Mouse (Mus musculus): ENCODE measurements at regions not wholly inside any gene's neighbourhood (a gene's known extent, or its start where the extent isn't known, plus 50 kb on each side); places are given as distances from the start of the nearest gene placed in this dataset.

DNA sequence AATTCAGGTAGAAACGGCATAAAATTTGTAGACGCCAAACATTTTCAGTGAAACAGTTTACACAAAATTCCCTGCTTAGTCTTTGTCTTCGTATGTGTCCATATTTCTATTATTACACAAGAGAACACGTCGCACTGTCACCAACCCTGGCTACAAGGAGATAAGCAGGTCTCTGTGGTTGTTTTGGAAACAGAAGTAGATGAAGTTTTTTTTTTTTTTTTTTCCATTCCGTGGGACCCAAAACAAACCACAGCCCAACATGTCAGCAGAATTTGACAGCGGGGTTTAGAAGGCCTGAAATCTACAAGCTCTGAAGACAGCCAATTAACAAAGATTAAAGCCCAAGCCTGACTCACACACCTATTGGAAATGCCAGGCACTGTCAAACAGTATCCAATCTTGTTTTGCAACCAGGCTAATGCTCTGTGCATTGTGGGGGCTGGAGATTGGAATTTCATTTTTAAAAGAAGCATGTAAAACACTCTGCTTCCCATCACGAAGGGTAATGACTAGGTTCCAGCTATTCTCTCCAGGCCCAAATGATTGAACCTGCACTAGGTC lies 428.5 kb upstream of the Btbd3 start:
- no peak for DNase-seq (ENCODE audit: low spot score)

DNA sequence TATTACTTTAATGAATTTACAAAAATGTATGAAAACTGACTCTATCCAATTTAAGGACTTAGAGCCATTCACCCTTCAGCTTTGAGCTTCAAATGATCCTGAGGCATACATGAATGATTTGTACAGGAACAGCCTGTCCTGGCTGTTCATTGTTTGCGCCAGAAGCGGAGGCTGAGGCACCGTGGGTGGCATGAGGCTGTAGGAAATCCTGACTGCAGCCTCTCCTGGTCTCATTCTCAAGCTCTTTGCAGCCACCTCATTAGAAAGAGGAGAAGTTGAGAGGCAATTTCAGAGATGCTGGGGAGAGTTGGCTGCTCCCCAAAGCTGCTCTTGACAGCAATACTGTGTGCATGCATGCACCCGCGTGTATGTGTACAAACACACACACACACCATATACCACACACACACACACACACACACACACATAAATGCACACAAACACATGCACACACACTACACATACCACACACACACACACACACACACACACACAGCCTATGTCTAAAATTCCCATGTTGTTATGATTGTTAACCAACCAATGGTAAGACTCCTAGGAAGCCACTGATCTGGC lies 434.9 kb upstream of the Btbd3 start:
- DNase-seq (ENCODE audit: low spot score): no peak

- no peak for DNase-seq (ENCODE audit: low spot score)
Measured at GRCm38 (mm10) chr2:137814945-137815344, 441.4 kb upstream of the Btbd3 start.

DNA sequence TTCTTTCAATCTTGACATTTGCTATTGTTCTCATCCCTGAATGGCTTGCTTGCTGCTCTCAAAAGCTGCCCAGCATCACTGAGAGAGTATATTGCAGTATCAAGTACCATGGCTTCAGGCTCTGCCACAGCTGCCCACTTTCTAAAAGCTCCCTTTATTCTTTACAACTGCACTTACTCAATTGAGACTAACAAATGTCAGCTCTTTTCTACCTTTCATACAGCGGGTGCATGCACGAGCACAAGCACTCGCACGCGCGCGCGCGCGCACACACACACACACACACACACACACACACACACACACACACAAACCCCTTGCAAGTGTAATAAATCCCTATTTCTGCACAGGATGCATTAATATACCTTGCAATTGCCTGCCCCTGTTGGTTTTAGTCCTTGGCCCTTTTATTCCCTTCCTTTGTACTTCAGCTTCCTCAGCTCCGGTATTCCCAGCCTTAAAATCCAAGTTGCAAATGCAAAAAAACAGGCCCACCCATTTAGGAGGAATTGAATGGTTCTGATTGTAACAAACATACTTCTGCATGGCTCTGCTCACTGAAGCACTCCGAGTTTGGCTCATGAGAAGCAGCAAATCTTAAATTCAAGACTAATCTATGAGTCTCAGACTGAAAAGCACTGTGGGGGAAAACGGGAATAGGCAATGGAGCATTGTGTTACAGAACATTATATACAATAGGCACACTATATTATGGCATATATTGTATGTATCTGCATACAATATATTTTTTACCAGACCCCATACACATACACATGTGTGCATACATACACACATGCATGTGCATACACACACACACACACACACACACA lies 447.7 kb upstream of the Btbd3 start:
- DNase-seq (ENCODE audit: low spot score): no peak

- DNase-seq (ENCODE audit: low spot score): no peak
Measured at GRCm38 (mm10) chr2:137807594-137808295, 448.6 kb upstream of the Btbd3 start.

DNA sequence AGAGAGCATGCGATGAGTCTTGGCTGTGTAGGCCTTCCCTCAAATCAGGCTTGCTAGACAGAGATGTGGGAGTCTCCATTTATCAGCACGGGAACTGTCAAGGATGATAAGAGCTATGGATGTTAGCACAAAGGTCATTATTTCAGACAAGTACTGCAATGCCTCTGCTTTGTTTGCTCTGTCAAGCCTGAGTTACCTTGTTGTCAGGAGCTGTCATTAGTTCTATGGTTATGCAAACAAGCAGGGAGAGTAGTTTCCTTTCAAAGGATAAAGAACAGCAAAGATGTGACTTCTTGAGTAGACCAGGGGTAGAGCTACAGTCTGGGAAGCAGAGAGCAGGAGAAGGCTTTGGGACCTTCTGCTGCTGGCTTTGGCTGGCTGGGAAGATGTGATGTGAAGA lies 461.5 kb upstream of the Btbd3 start:
- no peak for DNase-seq (ENCODE audit: low spot score)

DNA sequence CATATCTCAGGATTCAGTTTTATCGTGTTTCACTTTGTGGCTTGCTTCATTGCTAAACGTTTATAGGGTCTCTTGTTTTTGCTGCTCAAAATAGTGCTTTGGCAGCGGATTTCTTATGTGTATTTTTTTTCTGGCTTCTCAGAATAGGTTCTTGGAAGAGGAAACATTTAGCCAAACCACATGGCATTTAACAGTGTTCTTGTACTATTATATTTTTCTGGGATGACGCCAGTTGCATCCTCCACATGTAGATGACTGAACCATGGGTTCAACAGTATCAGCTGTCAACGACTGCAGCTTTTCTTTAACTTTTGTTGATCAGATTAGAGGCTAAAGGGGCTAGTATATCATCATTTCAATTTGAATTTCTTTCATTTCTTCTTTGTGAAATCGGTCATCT lies 472.3 kb upstream of the Btbd3 start:
- no peak for DNase-seq (ENCODE audit: low spot score)

DNA sequence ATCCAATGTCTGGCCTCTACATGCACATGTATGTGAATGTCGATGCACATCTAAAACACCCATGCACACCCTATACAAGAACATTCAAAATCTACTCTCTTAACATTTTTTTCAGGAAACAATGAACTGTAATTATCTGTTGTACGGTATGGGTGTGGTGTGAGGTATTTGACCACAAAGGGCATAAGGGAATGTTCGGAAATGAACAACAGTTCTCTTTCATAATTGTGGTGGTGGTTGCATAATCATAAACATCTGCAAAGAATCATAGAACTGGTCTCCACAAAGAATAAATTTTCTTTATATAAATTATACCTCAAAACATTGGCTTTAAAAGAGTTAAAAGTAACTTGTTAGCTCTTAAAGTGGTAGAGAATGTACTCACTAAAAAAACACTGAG lies 478.9 kb upstream of the Btbd3 start:
- no peak for DNase-seq (ENCODE audit: low spot score)

DNA sequence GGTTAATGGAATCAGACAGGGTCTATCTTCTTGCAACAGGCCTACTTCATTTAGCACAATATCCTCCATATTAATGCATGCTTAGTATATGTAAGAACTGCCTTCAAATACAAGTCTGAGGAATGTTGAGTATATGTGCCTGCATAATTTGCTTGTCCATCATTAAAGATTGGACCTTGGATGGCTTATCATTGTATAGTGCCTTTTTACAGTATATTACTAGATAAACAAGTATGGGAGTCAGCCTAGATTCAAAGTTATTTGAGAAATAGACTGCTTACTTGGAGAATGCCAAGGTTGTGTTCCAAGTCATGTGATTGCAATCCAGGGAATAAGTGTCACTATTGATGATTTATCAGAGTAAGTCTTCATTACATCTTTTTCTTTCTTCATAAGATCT lies 491.6 kb upstream of the Btbd3 start:
- DNase-seq (ENCODE audit: low spot score): no peak

DNA sequence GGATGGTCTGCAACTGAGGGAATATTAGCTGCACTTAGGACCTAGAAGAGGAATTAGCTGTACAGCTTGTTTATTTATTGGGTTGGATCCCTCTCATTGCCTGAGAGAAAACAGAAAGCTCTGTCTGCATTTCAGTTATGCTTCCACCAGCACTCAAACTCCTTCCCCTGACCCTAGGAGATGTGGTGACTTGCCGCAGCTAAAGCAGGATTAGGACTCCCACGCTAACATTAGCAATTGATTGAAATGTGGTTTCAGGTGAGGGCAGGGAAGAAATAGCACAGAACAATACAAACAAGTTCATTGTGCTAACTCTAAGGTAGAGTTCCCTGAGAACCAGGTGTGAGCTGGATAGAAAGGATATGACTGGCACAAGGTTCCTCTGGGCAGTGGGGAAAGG lies 496.9 kb upstream of the Btbd3 start:
- no peak for DNase-seq (ENCODE audit: low spot score)

- no peak for DNase-seq (ENCODE audit: low spot score)
Measured at GRCm38 (mm10) chr2:137758389-137758788, 498.0 kb upstream of the Btbd3 start.

DNA sequence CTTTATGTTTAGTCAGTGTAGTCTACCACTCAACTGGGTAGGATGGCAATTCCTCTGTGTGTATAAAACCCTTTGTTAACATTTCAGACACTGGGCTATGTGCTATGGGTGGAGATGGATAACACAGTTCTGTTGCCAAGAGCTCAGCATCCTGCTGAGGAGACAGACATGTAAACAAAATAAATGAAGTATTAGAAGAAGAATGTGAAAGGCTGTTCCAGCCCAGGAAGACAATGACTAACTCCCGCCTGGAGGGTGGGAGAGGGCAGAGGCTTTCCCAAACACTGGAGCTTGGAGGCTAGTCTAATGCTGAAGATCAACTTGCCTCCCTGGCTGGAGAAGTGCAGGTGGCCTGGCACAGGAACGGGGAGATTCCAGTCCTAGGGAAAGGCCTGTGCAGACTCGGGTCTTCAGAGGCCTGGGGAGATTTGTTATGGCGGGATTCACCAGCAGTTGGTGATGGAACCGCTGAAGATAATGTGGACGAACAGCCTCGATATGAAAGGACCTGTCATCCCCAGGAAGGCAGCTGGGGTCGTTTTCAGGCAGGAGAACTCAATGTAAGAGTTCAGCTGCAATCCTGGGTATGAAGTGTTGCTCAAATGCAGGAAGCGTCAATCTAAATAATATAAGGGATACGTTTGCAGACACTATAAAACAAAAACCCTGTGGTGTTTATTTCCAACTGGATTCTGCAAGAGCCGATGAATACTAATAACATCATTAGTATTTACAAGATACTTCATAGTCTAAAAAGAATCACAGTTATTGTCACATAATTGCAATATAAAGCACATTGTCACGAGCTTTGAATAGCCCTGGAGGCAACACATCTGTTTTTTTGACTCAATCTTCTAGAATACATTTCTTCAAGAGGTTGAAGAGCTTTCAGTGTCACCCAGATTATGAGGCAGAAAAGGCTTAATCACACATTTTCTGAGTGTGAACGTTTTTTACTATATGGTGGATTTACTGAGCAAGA lies 498.8 kb upstream of the Btbd3 start:
- DNase-seq (ENCODE audit: low spot score): peak; percentile 4

- peak; percentile 8 for DNase-seq (ENCODE audit: low spot score)
Measured at GRCm38 (mm10) chr2:137756220-137756619, 500.1 kb upstream of the Btbd3 start.

DNA sequence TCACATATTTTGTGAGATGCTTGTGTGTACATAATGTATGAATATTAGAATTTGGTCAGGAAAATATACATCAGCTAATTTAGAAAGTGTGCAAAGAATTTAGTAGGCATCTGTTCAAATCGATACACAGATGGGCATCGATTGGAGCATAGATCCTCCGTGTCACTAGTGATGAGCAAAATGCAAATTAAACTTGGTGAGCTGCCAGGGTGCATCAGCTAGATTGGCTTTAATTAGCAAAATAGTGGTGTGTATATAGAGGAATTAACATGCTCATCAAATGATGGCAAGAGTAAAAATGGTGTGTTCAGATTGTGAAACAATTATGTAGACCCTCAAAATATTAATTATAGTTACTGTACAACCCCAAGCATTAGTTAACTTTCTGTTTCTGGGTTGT lies 501.9 kb upstream of the Btbd3 start:
- no peak for DNase-seq (ENCODE audit: low spot score)

DNA sequence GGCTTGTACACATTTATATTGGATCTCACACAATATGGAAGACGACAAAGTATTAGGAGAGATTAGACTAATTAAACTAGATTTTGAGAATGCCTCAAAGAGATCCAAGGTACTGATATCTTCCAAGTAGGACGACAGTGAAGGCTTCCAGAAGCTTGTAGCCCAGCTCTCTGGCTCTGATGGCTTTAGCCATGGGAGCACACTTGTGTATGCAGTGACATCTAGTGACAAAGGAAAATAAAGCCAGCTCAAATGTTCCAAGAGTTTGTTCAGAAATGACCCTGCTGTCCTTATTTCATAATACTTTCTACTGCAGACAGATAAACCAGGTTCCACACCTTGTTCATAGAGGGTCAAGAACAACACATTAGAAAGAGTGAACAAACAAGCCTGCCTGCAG lies 524.0 kb upstream of the Btbd3 start:
- DNase-seq (ENCODE audit: low spot score): peak; percentile 42

DNA sequence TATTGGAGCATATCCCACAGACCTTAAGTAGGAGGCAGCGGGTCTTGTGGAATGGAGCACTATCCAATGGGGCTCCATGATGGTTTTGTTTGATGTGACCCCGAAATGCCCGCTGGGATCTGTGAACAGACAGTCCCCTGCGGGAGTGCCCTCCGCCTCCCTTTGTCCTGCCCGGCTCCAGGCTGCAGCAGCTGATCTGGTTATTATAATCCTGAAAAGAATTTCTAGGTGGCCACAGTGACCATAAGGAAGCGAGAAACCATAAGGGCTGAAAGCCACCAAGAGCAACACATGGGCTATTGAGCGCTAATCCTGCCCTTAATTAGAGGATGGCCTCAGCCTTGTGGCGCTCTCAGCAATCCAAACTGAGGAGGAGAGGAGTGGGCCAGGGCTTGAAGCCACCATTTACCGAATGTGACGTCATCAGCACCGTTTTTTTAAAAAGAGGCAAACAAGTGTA lies 525.9 kb upstream of the Btbd3 start:
- no peak for DNase-seq (ENCODE audit: low spot score)

DNA sequence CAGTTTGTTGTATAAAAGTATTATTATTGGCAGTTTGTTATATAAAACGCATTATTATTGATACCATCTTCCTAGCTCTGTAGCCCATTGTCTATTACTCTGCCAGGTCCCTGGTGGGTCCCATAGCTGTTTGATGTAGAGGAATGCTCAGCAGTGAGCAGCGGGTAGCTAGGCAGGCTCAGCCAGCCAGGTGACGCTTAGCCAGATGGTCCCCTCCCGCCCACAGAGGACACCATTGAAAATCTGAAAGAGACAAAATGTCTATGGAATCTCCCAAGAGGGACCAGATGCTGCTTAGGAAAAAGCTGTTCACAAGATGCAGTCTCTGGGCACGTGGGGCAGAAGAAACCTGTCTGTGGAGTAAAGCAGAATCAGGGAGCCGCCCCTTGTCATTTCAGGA lies 526.5 kb upstream of the Btbd3 start:
- no peak for DNase-seq (ENCODE audit: low spot score)

- DNase-seq (ENCODE audit: low spot score): no peak
Measured at GRCm38 (mm10) chr2:137729207-137729606, 527.2 kb upstream of the Btbd3 start.

DNA sequence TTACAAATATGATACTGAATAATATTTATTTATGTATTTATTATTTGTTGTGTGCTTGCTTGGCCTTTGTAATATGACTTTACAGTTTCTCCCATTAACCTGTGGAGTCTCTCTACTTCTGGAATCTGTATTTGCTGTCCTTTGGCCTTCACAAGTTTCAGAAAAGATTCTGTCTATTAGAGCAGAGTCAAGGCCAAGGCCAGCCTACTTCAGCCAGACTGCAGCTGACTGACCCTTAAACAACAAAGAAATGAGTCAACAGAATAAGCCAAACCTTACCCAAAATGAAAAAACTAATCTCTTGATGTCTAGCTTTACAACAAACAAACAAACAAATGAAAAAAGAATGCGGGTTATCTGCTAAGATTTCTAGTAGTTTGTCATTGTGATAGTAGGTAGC lies 532.7 kb upstream of the Btbd3 start:
- no peak for DNase-seq (ENCODE audit: low spot score)

DNA sequence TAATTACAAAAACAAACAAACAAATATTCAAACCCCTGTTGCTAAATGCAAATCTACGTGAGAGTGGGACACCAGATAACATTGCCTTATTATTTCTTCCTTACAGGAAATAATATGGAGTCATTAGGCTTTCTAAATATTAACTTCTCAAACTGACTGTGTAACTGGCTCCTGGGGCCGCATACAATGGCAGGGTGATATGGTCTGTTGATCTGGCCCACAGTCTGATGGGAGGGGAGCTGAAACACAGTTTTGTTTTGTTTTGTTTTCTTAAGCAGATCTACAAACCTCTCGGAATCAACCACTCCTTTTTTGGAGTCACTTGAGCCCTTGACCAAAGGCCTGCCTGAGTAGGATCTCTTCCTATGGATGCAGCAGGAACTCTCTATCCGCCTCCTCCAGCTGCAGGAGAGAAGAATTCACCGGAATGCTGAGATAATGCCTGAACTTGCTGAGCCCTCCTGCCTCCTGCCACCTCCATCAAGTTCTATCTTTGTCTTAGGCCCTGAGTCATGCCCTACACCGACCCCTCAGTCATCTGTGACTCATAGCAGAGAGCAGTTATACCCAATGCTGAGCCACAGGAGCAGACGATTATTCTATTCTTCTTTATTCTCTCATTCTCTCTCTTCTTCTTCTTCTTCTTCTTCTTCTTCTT lies 534.5 kb upstream of the Btbd3 start:
- DNase-seq (ENCODE audit: low spot score): no peak

DNA sequence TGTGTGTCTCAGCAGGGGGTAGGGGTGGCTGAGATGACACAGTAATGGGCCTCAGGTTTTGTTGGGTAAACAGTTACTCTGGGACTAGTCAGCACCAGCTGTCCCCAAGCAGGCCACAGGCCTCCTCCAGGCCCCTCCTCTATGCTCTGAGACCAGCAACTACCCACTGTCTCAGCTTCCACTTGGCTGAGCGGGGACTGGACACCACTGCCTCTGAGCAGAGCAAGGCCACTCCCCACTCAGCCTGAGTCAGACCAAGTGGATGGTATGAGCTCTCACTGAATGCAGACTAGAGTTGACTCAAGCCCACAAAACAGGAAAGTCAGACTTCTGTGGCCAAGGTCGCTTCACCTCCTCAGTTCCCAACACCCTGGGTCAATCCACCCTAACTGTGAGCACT lies 540.5 kb upstream of the Btbd3 start:
- DNase-seq (ENCODE audit: low spot score): no peak
